Mouse (Mus musculus): ENCODE measurements at regions not wholly inside any gene's neighbourhood (a gene's known extent, or its start where the extent isn't known, plus 50 kb on each side); places are given as distances from the start of the nearest gene placed in this dataset.

DNA sequence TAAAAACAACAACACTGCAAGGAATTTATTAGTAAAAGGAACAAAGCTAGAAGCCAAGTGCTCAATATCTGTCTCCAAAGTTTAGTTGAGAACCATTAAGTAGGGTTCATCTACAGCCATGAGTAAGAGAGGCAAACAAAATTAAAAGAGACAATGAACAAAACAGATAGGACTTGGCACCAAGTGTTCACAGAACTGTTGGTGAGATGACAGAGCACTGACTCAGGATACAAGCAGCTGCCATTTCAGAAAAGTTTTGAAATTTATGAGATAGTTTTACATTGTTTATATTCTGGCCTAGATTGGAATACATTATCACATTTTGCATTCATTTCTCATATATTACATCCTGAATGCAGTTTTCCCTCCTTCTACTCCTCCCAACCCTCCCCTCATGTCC, 60.4 kb upstream of the Mbnl1 start:
- no peak for DNase-seq (ENCODE audit: low spot score)

DNA sequence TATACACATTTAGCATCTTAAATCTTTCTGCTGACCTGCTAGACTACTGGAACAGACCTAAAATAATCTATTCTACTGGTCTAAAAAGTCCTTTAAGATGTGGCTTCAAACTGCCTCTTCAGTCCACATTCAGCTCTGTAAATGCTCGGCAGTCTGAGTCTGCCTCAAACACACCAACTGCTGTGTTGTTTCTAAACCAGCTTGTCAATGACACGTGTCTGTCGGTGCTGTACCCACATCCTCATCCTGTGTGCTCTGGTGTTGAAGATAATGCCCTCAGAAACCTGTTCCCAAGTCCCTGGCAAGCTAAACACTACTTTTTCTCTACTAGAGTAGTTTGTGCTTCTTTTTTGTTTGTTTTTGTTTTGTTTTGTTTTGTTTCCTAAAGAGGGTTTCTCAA, 58.9 kb upstream of the Mbnl1 start:
- DNase-seq (ENCODE audit: low spot score) = no peak

DNA sequence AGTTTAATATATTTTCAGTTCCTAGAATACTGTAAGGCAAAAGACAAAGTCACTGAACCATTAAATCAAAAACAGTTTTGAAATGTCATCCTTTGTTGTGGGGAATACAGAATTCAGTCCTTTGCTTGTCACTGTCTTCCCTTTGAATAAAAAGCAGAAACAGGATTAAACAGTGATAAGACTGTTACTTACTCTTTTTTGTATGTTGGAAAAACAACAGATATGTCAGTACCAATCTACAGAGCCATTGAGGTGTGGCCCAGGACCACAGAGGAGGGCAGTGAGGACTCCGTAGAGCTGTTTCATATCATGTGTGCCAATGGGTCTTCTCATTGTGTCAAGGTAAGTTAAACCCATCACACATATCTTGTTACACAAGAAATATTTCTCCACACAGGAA, 55.6 kb upstream of the Mbnl1 start:
- DNase-seq (ENCODE audit: low spot score) = no peak

DNA sequence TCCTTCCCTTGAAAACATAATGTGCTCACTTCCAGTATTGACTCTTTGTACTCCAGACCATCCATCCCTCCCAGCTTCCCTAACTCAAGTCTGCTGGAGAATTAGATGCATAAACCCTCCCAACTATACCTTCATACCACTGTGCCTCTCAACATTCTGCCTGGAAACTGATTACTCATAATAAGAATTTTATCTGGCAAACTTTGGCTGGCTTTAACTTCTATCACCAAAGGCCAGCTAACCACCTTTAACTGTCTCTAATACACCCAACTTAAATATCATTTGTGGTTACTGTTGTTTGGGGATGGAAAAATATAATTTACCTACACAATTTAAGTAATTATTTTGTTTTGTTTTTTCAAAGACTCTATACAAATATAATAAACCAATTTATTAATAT, 54.0 kb upstream of the Mbnl1 start:
- no peak for DNase-seq (ENCODE audit: low spot score)

DNA sequence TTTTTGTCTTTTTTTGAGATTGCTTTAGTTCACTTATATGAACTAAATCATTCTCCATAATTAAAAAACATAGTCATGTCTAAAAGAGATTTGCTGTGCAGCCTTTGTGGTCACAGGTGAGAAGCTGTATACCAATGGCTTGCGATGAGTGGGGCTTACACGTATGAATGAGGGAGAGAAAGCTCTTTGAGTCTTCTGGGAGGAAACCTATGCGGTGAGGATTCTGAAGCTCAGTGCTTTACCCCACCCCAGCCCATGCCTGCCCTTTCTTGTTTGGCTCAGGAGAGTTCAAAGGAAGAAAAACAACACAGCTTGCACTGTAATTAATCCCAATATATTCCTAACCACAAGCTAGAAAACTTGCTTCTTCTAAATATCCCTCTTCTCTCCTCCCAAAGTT, 53.4 kb upstream of the Mbnl1 start:
- DNase-seq (ENCODE audit: low spot score) = no peak

Measured in layer of hippocampus, adult 11-12 months (tissue).